Mouse (Mus musculus) right cerebral cortex, postnatal 36 days (tissue): ENCODE data around the gene Rilpl1.

Source experiments
- DNase-seq, 2 experiments: peaks; one replicate each; pipeline ENCODE4 v3.0.0; 2022; ENCODE audit warnings: low spot score in 2 of 2, mixed read lengths in 1 of 2

Rilpl1 gene

DNA sequence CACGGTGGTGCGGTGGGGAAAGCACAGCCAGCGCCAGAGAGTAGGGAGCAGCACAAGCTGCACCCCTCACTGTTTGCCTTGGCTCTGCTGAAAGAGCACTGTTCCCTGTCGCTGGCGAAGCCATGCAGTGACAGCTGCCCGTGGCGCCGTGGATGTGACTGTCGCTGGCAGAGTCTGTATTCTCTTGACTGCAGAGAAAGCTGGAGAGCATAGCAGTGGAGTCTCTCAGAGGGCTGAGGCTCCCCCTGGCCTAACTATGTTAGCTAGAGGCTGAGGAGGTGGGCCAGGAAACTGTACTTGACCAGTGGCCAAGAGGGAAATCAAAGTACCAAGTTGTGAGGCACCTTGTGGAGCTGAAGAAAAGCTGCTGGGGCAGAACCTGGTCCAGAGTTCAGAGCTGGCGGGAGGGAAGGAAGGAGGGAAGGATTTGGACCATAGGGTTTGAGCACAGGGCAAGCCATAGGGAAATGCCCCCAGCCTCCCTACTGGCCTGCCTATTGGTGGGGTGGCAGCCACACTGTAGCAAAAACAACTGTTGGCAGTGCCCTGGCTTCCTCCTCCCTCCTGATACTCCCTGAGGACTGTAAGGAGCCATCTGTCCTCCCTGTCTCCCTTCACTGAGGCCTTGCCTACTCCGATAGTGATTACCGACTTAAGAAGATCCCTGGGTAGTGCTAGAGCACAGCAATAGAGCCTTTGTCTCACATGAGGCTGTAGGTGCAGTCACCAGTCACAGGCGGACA, 77.7 kb downstream of the Rilpl1 start:
- peak; percentile 57 to 69 for DNase-seq

DNA sequence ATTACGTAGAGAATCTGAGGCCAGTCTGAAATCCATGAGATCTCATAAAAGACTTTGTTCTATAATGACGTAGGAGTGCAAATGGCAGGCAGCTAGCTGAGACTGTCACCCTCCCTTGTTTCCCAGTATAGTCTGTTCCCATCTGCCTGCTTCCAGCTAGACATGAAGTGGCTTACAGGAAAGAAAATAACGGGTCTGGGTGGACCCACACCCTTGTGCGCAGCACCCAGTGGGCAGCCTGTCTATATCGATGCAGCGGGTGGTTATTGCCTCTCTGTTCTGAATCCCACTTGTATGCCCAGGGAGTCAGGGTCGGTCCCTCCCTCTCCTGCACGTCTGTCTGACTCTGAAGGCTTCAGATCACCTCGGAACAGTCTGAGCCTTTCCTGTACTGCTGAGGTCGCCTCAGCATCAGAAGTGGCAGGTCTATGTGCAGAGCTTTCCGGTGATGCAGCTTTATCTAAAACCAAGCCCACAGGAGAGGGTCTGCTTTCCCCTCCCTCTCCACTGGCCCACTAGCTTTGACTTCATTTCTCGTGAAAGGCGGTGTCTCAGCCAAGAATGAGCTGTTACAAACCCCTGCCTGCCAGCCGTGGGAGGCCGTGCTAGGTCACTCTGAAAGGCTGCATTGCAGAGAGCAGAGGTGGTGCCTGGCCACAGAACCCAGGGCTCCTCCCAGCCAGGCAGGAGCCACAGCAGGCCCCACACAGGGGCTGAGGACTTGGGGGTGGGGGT, 78.5 kb downstream of the Rilpl1 start:
- DNase-seq: peak in 1 of 2 experiments; percentile 69

DNA sequence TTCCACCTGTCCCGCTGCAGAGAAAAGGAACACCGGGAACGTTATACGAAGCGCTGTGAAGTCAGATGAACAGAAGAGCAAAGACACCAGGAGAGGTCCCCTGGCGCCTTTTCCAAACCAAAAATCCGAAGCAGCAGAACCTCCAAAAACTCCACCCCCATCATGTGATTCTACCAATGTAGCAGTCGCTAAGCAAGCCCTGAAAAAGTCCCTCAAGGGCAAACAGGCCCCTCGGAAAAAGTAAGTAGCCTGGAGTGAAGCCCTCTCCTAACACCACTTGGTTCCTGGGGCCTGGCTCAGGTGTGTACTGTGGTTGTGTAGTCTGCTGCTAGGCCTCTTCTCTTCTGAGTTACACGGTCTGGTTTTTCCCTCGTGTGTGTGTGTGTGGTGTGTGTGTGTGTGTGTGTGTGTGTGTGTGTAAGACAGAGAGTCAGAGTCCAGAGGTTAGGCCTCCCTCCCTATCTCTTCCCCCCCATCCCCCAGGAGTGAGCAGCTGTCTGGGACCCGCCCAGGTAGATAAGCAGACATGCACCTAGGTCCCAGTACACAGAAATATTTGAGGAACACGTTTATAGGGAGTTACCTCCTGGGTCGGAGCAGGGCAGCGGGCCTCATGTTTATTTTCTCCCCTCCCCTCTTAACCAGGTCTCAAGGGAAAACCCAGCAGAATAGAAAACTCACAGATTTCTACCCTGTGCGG, 80.4 kb downstream of the Rilpl1 start:
- DNase-seq: no peak

- DNase-seq: no peak
These were observed 81.1 kb downstream of the Rilpl1 start for GRCm38 (mm10) chr5:124450051-124450450.

DNA sequence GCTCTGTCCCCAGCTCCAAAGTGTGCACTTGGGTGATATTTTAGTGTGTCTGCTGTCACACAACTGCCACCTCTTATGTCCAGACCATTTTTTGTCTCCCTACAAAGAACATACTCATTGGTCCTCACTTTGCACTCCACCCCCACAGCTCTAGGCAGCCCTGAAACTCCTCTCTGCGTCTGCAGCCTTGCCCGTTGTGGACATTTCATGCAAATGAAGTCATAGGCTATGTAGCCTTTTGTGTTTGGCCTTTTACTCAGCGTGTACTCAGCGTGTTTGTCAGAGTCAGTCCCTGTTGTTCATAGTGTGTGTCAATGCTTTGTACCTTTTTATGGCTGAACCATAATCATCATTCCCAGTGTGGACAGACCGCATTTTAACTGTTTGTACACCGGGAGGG, 81.7 kb downstream of the Rilpl1 start:
- DNase-seq: no peak

- no peak for DNase-seq
These were observed 84.8 kb downstream of the Rilpl1 start for GRCm38 (mm10) chr5:124446301-124446881.

DNA sequence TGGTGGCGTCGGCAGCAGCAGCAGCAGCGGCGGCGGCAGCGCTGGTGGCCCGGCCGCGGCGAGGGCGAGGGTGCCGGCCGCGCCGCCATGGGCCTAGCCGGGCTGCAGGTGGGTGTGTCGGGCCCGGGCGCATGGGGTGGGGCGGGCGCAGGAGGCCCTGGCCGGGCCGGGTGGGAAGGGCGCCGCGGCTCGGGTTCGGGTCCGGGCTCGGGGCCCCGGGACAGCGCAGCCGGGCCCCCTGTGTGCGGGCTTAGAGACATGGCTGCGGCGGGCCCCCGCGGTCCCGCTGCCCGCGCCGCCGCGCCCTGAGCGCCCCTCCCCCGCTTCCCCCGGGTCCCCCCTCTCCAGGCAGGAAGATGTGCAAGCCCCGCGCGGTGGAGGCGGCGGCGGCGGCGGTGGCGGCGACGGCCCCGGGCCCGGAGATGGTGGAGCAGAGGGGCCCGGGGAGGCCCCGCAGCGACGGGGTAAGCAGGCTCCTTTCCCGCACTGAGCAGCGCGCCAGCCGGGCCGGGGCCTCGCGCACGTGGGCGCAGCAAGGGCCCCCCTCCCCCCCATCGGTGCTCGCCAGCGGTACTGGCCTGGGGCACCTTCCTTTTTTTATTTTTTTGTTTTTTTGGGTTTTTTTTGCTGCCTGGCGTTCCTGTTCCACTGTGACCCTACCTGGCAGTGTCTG, 85.4 kb downstream of the Rilpl1 start:
- no peak for DNase-seq

- DNase-seq: no peak
These were observed 86.3 kb downstream of the Rilpl1 start for GRCm38 (mm10) chr5:124444661-124445561.

DNA sequence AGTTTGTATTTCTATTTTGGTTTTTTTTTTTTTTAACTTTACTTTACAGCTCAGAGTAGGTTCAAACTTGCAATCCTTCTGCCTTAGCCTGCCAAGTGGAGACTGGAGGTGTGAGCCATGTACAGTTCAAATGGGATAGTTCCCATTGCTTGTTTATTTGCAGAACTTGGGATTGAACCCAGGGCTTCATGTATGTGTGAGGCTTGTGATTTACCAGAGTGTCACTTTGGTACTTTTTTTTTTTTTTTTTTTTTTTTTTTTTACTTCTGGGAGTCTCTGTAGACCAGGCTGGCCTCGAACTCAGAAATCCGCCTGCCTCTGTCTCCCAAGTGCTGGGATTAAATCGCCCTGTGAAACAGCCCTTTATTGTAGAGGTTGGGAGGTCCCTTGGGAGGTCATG, 87.0 kb downstream of the Rilpl1 start:
- no peak for DNase-seq
